Mouse (Mus musculus): ENCODE data around the gene Gm43552. TPM values are rescaled to one million over a fixed set of nuclear protein-coding genes. Genes with fewer than 3 reads are reported as not detected.
"Not testable (repeated sequence)": the region's sequence is repeated elsewhere in the genome, so short reads cannot be mapped to it uniquely, and the experiment has no call there.

Gm43552 gene
- not detected in 2 replicates for polyA plus RNA-seq (2015; fragmentation: Nextera tagmentation; extraction: Ambion mirVana)

GRCm38 (mm10) chr5:65492716-65493531 is at the start of gene Gm43552:
TSS of gene Gm43552 (minus strand) at chr5:65492833.
- no peaks in the 10 kb centered on the region for H3K36me3 ChIP-seq (ENCODE audit: poor library complexity, severe bottlenecking)
- H3K4me2 ChIP-seq = peak within 1 kb of the TSS; percentile 67
- H3K9me3 ChIP-seq (replicated peaks) = no peaks in the 10 kb centered on the region
- no peaks in the 10 kb centered on the region for H3K27me3 ChIP-seq
- WGBS = under 1% methylated on average over 62 of the region's 69 CpGs
- H3K4me3 ChIP-seq = peak within 1 kb of the TSS; percentile 85
- H3K9ac ChIP-seq = peak within 1 kb of the TSS; percentile 89
- ATAC-seq = peak; percentile 97
- peak within 1 kb of the TSS; percentile 93 for H3K27ac ChIP-seq
- H3K4me1 ChIP-seq = peaks cover 22% of the 10 kb centered on the region

- Histone ChIP-seq H3K27ac (no peak overlapping the region), H3K4me3 (no peak overlapping the region), H3K4me1 (peaks cover 9% of the 10 kb centered on the region), H3K27me3 (no peaks in the 10 kb centered on the region), H3K4me2 (no peak overlapping the region), H3K9me3 (replicated peaks) (no peaks in the 10 kb centered on the region), H3K36me3 (ENCODE audit: poor library complexity, severe bottlenecking) (peaks cover 9% of the 10 kb centered on the region; the same call in 1 of the 2 replicates), H3K9ac (no peak overlapping the region)
- ATAC-seq = no peak
- WGBS = 88% methylated on average over 3 of the region's 3 CpGs
Observed at GRCm38 (mm10) chr5:65541889-65542288, 49.3 kb upstream of the Gm43552 start.

- H3K4me2 ChIP-seq = no peak overlapping the region
- H3K4me1 ChIP-seq = peaks cover 14% of the 10 kb centered on the region
- no peak for ATAC-seq
- H3K36me3 ChIP-seq (ENCODE audit: poor library complexity, severe bottlenecking) = 0 out of 2 replicates have a peak, but pooled peaks cover 6% of the 10 kb centered on the region
- H3K4me3 ChIP-seq = no peak overlapping the region
- H3K9ac ChIP-seq = no peak overlapping the region
- no peaks in the 10 kb centered on the region for H3K9me3 ChIP-seq (replicated peaks)
- H3K27me3 ChIP-seq = no peaks in the 10 kb centered on the region
- H3K27ac ChIP-seq = no peak overlapping the region
- 98% methylated on average over 3 of the region's 3 CpGs for WGBS
Observed at GRCm38 (mm10) chr5:65539786-65540185, 47.2 kb upstream of the Gm43552 start.

GRCm38 (mm10) chr5:65538829-65539228 is 46.2 kb upstream of the Gm43552 start:
- 11% methylated on average over 4 of the region's 4 CpGs for WGBS
- no peak for ATAC-seq
- Histone ChIP-seq H3K4me3 (peak overlapping the region; percentile 30), H3K27me3 (no peaks in the 10 kb centered on the region), H3K27ac (no peak overlapping the region), H3K36me3 (ENCODE audit: poor library complexity, severe bottlenecking) (0 out of 2 replicates have a peak, but pooled peaks cover 6% of the 10 kb centered on the region), H3K9ac (peak overlapping the region; percentile 56), H3K4me2 (peak overlapping the region; percentile 58), H3K4me1 (peaks cover 14% of the 10 kb centered on the region), H3K9me3 (replicated peaks) (no peaks in the 10 kb centered on the region)

- Histone ChIP-seq H3K36me3 (ENCODE audit: poor library complexity, severe bottlenecking) (0 out of 2 replicates have a peak, but pooled peaks cover 1% of the 10 kb centered on the region), H3K4me3 (peak overlapping the region; percentile 93), H3K9me3 (replicated peaks) (no peaks in the 10 kb centered on the region), H3K9ac (peak overlapping the region; percentile 95), H3K27ac (peak overlapping the region; percentile 99), H3K27me3 (no peaks in the 10 kb centered on the region), H3K4me1 (peaks cover 14% of the 10 kb centered on the region), H3K4me2 (peak overlapping the region; percentile 60)
- ATAC-seq = no peak
- 1% methylated on average over 4 of the region's 4 CpGs for WGBS
Observed at GRCm38 (mm10) chr5:65538121-65538520, 45.5 kb upstream of the Gm43552 start.

- H3K27me3 ChIP-seq = no peaks in the 10 kb centered on the region
- H3K4me1 ChIP-seq = peaks cover 14% of the 10 kb centered on the region
- H3K4me2 ChIP-seq = peak overlapping the region; percentile 60
- H3K4me3 ChIP-seq = peak overlapping the region; percentile 93
- H3K9me3 ChIP-seq (replicated peaks) = no peaks in the 10 kb centered on the region
- WGBS = under 1% methylated on average over 39 of the region's 59 CpGs
- no peaks in the 10 kb centered on the region for H3K36me3 ChIP-seq (ENCODE audit: poor library complexity, severe bottlenecking)
- peak overlapping the region; percentile 99 for H3K27ac ChIP-seq
- H3K9ac ChIP-seq = peak overlapping the region; percentile 95
- peak; percentile 68 for ATAC-seq
Observed at GRCm38 (mm10) chr5:65537420-65538071, 44.9 kb upstream of the Gm43552 start.

- Histone ChIP-seq H3K9me3 (replicated peaks) (no peaks in the 10 kb centered on the region), H3K27ac (peak within 1 kb of the TSS; percentile 99), H3K9ac (peak within 1 kb of the TSS; percentile 95), H3K36me3 (ENCODE audit: poor library complexity, severe bottlenecking) (no peaks in the 10 kb centered on the region), H3K4me3 (peak within 1 kb of the TSS; percentile 93), H3K4me1 (peaks cover 14% of the 10 kb centered on the region), H3K4me2 (peak within 1 kb of the TSS; percentile 60), H3K27me3 (no peaks in the 10 kb centered on the region)
- under 1% methylated on average over 65 of the region's 66 CpGs for WGBS
- ATAC-seq = peak; percentile 96
Observed at GRCm38 (mm10) chr5:65536751-65537419, 44.3 kb upstream of the Gm43552 start, which contains the start of the genes Smim14 and Ube2k. TSS of gene Smim14 (minus strand) at chr5:65537184. TSS of gene Ube2k (plus strand) at chr5:65537233.

- peaks cover 14% of the 10 kb centered on the region for H3K4me1 ChIP-seq
- not testable (repeated sequence) for ATAC-seq; H3K27me3 ChIP-seq; H3K36me3 ChIP-seq (ENCODE audit: poor library complexity, severe bottlenecking); H3K9me3 ChIP-seq (replicated peaks)
- peak overlapping the region; percentile 60 for H3K4me2 ChIP-seq
- peak overlapping the region; percentile 99 for H3K27ac ChIP-seq
- peak overlapping the region; percentile 95 for H3K9ac ChIP-seq
- WGBS = 86% methylated on average over 10 of the region's 10 CpGs
- H3K4me3 ChIP-seq = peak overlapping the region; percentile 93
Observed at GRCm38 (mm10) chr5:65536068-65536465, 43.4 kb upstream of the Gm43552 start.

GRCm38 (mm10) chr5:65535457-65536067 is 42.9 kb upstream of the Gm43552 start:
- H3K9me3 ChIP-seq (replicated peaks) = no peaks in the 10 kb centered on the region
- 76% methylated on average over 5 of the region's 5 CpGs for WGBS
- H3K4me3 ChIP-seq = no peak overlapping the region
- H3K4me1 ChIP-seq = peaks cover 14% of the 10 kb centered on the region
- no peak for ATAC-seq
- no peak overlapping the region for H3K4me2 ChIP-seq
- no peak overlapping the region for H3K9ac ChIP-seq
- no peaks in the 10 kb centered on the region for H3K27me3 ChIP-seq
- no peak overlapping the region for H3K27ac ChIP-seq
- H3K36me3 ChIP-seq (ENCODE audit: poor library complexity, severe bottlenecking) = no peaks in the 10 kb centered on the region

GRCm38 (mm10) chr5:65534496-65534895 is 41.9 kb upstream of the Gm43552 start:
- Histone ChIP-seq H3K4me1 (peaks cover 14% of the 10 kb centered on the region), H3K36me3 (ENCODE audit: poor library complexity, severe bottlenecking) (no peaks in the 10 kb centered on the region), H3K9me3 (replicated peaks) (no peaks in the 10 kb centered on the region), H3K27me3 (no peaks in the 10 kb centered on the region), H3K4me3 (no peak overlapping the region), H3K4me2 (no peak overlapping the region), H3K27ac (no peak overlapping the region), H3K9ac (no peak overlapping the region)
- ATAC-seq = no peak
- 46% methylated on average over 4 of the region's 4 CpGs for WGBS

GRCm38 (mm10) chr5:65531283-65531682 is 38.6 kb upstream of the Gm43552 start:
- H3K4me3 ChIP-seq = no peak overlapping the region
- no peak for ATAC-seq
- no peaks in the 10 kb centered on the region for H3K36me3 ChIP-seq (ENCODE audit: poor library complexity, severe bottlenecking)
- no peak overlapping the region for H3K4me2 ChIP-seq
- H3K4me1 ChIP-seq = 0 out of 2 replicates have a peak, but pooled peaks cover 1% of the 10 kb centered on the region
- H3K9me3 ChIP-seq (replicated peaks) = no peaks in the 10 kb centered on the region
- WGBS = 59% methylated on average over 3 of the region's 3 CpGs
- no peak overlapping the region for H3K27ac ChIP-seq
- H3K9ac ChIP-seq = no peak overlapping the region
- H3K27me3 ChIP-seq = no peaks in the 10 kb centered on the region
